Mouse (Mus musculus): ENCODE data around the gene 1810049J17Rik. TPM values are rescaled to one million over a fixed set of nuclear protein-coding genes. Genes with fewer than 3 reads are reported as not detected.

Gene 1810049J17Rik
- polyA plus RNA-seq, 1 experiment: 9.7 TPM

DNA sequence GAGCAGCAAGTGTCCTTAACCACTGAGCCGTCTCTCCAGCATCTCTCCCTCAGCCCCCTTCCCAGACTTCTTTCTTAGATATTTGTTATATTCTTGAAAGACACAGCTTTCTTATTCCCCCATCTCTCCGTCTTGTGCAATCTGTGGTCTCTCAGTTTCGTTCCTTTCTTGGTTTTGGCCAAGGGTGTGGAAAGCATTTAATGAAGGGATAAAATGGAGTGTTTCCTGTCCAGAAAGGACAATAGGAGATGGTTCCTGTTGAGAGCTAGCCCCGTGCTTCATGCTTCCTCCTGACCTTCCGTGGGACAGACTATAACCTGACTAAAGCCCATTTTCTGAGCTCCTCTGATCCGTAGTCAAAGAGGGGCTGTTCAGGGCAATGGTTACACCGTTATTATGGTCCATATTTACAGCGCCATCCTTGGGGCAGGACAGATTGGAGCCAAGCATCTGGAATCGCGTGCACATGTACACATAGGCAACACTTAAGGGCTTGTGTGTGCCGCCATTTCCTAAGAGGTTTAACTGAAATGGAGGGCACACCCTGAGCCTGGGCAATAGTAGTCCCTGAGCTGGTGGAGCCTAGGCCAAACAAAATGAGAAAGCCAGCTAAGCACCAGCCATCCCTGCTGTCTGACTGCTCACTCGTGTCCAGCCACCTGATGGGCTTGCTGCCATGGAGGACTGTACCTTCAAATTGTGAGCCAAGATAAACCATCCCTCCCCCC lies 48.2 kb downstream of the 1810049J17Rik start:
- H3K36me3 ChIP-seq (ENCODE audit: control insufficient read depth, insufficient read depth): peaks cover 13% of the 10 kb centered on the region
- no peaks in the 10 kb centered on the region for H3K27me3 ChIP-seq (ENCODE audit: control insufficient read depth, insufficient read depth, insufficient read length)
- TF ChIP-seq TCF12 (IDR thresholded peaks at IDR 0.05; ENCODE audit: insufficient read depth, poor library complexity, severe bottlenecking) (no peak), TCF3 (IDR thresholded peaks at IDR 0.05; ENCODE audit: insufficient read length, low read depth) (no peak), E2F4 (IDR thresholded peaks at IDR 0.05; ENCODE audit: insufficient read depth) (no peak), MYOG (IDR thresholded peaks at IDR 0.05; ENCODE audit: control insufficient read depth in 1 of 3, insufficient read depth in 1 of 3, insufficient read length in 2 of 3, low read depth in 2 of 3) (no peak), MAX (IDR thresholded peaks at IDR 0.05; ENCODE audit: low read depth) (no peak), REST (IDR thresholded peaks at IDR 0.05; ENCODE audit: insufficient read depth, insufficient read length) (no peak), USF1 (IDR thresholded peaks at IDR 0.05; ENCODE audit: low read depth) (no peak), SRF (IDR thresholded peaks at IDR 0.05; ENCODE audit: control insufficient read depth, insufficient read length, low read depth) (no peak), POLR2AphosphoS2 (IDR thresholded peaks at IDR 0.05; ENCODE audit: insufficient read length, low read depth) (no peak), POLR2A (IDR thresholded peaks at IDR 0.05; ENCODE audit: insufficient read length, low read depth) (no peak), MYOD1 (IDR thresholded peaks at IDR 0.05; ENCODE audit: control insufficient read depth in 1 of 3, insufficient read length in 2 of 3, low read depth in 2 of 3) (no peak), CEBPB (IDR thresholded peaks at IDR 0.05; ENCODE audit: insufficient read depth, poor library complexity, severe bottlenecking) (no peak)
- no peak overlapping the region for H3K4me2 ChIP-seq (ENCODE audit: low read depth)
- H3K4me3 ChIP-seq: no peak overlapping the region
- no peaks in the 10 kb centered on the region for H3K79me2 ChIP-seq (ENCODE audit: control insufficient read depth, insufficient read depth)
- H3ac ChIP-seq (ENCODE audit: control insufficient read depth, insufficient read length): no peak overlapping the region

Other genes starting within 250 kb of the 1810049J17Rik start
- 35.9 TPM for gene Zfr, start 204.1 kb downstream of the 1810049J17Rik start, polyA plus RNA-seq (2012; fragmentation: generic; extraction: Trizol)
- gene Mtmr12, start 116.9 kb downstream of the 1810049J17Rik start, polyA plus RNA-seq (2012; fragmentation: generic; extraction: Trizol): 6.2 TPM
- 55.4 TPM for gene Golph3, start 449 bp downstream of the 1810049J17Rik start, polyA plus RNA-seq (2012; fragmentation: generic; extraction: Trizol)